Comparison of ENCODE assay signal across 11 mouse cellular contexts in the genomic region with DNA sequence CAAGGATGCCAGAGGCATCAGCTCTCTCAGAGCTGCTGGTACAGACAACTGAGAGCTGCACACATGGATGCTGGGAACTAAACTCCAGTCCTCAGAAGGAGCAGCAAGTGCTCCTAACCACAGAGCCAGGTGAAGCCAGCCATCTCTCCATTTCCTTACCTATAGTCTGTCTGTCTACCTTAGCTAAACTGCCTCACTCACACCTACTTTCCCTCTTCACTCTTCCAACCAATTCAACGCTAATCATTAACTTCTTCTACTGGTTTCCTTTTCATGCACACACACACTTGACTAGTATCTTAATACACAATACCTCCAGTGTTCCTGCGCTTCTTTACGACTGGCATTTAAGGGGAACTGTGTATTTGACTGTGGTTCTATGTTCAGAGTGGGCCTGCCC.
"Had no signal": no experiment of that assay in that cellular context is flagged by ENCODE, and none has a peak within 500 bp of the region (broad histone marks: within the 10 kb centered on the region; RNA-seq: fewer than 3 reads in every experiment).

No protein-coding gene starts in this region.

- H3K4me2 ChIP-seq: hindbrain, embryonic 13.5 days; liver, embryonic 13.5 days; midbrain, embryonic 12.5 days; stomach, embryonic 15.5 days had no signal

- H3K9ac ChIP-seq: hindbrain, embryonic 13.5 days; liver, embryonic 13.5 days; liver, postnatal 0 days; midbrain, embryonic 12.5 days; stomach, embryonic 15.5 days had no signal

- H3K27me3 ChIP-seq: hindbrain, embryonic 13.5 days; liver, embryonic 13.5 days; midbrain, embryonic 12.5 days; stomach, embryonic 15.5 days had no signal

- H3K9me3 ChIP-seq: hindbrain, embryonic 13.5 days; liver, embryonic 13.5 days; midbrain, embryonic 12.5 days; stomach, embryonic 15.5 days had no signal

- H3K36me3 ChIP-seq: stomach, embryonic 15.5 days had no signal

- DNase-seq: kidney, postnatal 4 days; liver, embryonic 13.5 days; liver, postnatal 0 days; right cerebral cortex, postnatal 14 days; thymus, postnatal 4 days had no signal

- H3K4me3 ChIP-seq: hindbrain, embryonic 13.5 days; layer of hippocampus, adult 2 months; liver, embryonic 13.5 days; midbrain, embryonic 12.5 days; stomach, embryonic 15.5 days had no signal

- ATAC-seq: hindbrain, postnatal 0 days; liver, postnatal 0 days had no signal

- H3K27ac ChIP-seq: hindbrain, embryonic 13.5 days; hindbrain, postnatal 0 days; layer of hippocampus, adult 2 months; liver, embryonic 13.5 days; macrophage; midbrain, embryonic 12.5 days; stomach, embryonic 15.5 days had no signal
